Mouse (Mus musculus) intestine, embryonic 16.5 days (tissue): Measurements from ENCODE around the gene Copz1. TPM values are rescaled to one million over a fixed set of nuclear protein-coding genes. Genes with fewer than 3 reads are reported as not detected.

Source experiments
- ATAC-seq: fragments of 200-750 bp; cut with Nextera tagmentation; 2 replicates; pipeline ENCODE4 v1.8.0; 2017; ENCODE audit warnings: moderate TSS enrichment, moderate library complexity
- H3K27ac ChIP-seq: fragments of 300-500 bp; sonication (generic); 2 replicates; pipeline ENCODE4 v1.5.1; 2014; ENCODE audit warnings: mild to moderate bottlenecking, low read length
- H3K27me3 ChIP-seq: fragments of 300-500 bp; sonication (generic); replicated peaks from 2 replicates; pipeline ENCODE4 v1.6.1; 2014; ENCODE audit warnings: low read length, control low read depth, mixed read lengths; ENCODE audit not compliant: control insufficient read depth, insufficient read depth
- H3K36me3 ChIP-seq: fragments of 300-500 bp; sonication (generic); 2 replicates; pipeline ENCODE4 v1.6.1; 2014; ENCODE audit warnings: low read length, control low read depth; ENCODE audit not compliant: control insufficient read depth, insufficient read depth
- H3K4me1 ChIP-seq: fragments of 300-500 bp; sonication (generic); 2 replicates; pipeline ENCODE4 v1.6.1; 2014; ENCODE audit warnings: low read length, control low read depth, mixed read lengths; ENCODE audit not compliant: control insufficient read depth, insufficient read depth
- H3K4me2 ChIP-seq: fragments of 300-500 bp; sonication (generic); 2 replicates; pipeline ENCODE4 v1.6.1; 2014; ENCODE audit warnings: low read depth, low read length, control low read depth
- H3K4me3 ChIP-seq: fragments of 300-500 bp; sonication (generic); 2 replicates; pipeline ENCODE4 v1.5.1; 2014; ENCODE audit warnings: mild to moderate bottlenecking, low read length
- H3K9ac ChIP-seq: fragments of 300-500 bp; sonication (generic); 2 replicates; pipeline ENCODE4 v1.6.1; 2014; ENCODE audit warnings: low read depth, low read length
- H3K9me3 ChIP-seq: fragments of 300-500 bp; sonication (generic); 2 replicates; pipeline ENCODE4 v1.6.1; 2016; ENCODE audit warnings: low read length, control low read depth; ENCODE audit not compliant: control insufficient read depth
- WGBS: fragments of 180-500 bp; shearing (Covaris S2); extraction: QIAGEN DNeasy Blood & Tissue Kit; methylation state at CpG from one replicate; pipeline ENCODE4 v1.1.7; 2014; 5-methylcytosine and 5-hydroxymethylcytosine counted together
- polyA plus RNA-seq: library from polyadenylated mRNA; unstranded; fragments of >200 nt; fragmentation: Nextera tagmentation; extraction: Ambion mirVana; gene quantifications from 2 replicates; pipeline ENCODE4 v1.2.1, GENCODE M21; 2015

The Copz1 gene
- polyA plus RNA-seq, 1 experiment from 2014 or later, result 297 TPM

GRCm38 (mm10) chr15:103298026-103298425 is 25.5 kb downstream of the Copz1 start:
- H3K4me3 ChIP-seq, result no peak overlapping the region
- no peak overlapping the region for H3K27ac ChIP-seq
- H3K27me3 ChIP-seq, result no peaks in the 10 kb centered on the region
- no peak for ATAC-seq
- H3K4me2 ChIP-seq, result no peak overlapping the region
- peaks cover 37% of the 10 kb centered on the region for H3K4me1 ChIP-seq
- H3K9ac ChIP-seq, result no peak overlapping the region
- WGBS, result 76% methylated on average over 3 of the region's 3 CpGs
- no peaks in the 10 kb centered on the region for H3K9me3 ChIP-seq
- peaks cover 10% of the 10 kb centered on the region for H3K36me3 ChIP-seq

GRCm38 (mm10) chr15:103298861-103299616 is 26.5 kb downstream of the Copz1 start:
- H3K9ac ChIP-seq, result no peak overlapping the region
- peak overlapping the region; percentile 6; the same call in 1 of the 2 replicates for H3K27ac ChIP-seq

GRCm38 (mm10) chr15:103299644-103300043 is 27.1 kb downstream of the Copz1 start:
- no peak for ATAC-seq
- peak overlapping the region; percentile 43; the same call in 1 of the 2 replicates for H3K27ac ChIP-seq
- H3K9ac ChIP-seq, result 0 out of 2 replicates have a peak overlapping the region, but pooled peaks have one; percentile 30
- no peaks in the 10 kb centered on the region for H3K9me3 ChIP-seq
- no peak overlapping the region for H3K4me3 ChIP-seq
- 45% methylated on average over 8 of the region's 8 CpGs for WGBS
- H3K36me3 ChIP-seq, result peaks cover 5% of the 10 kb centered on the region; the same call in 1 of the 2 replicates
- peaks cover 53% of the 10 kb centered on the region for H3K4me1 ChIP-seq
- no peak overlapping the region for H3K4me2 ChIP-seq
- no peaks in the 10 kb centered on the region for H3K27me3 ChIP-seq

More at GRCm38 (mm10) chr15:103298861-103299616, 26.5 kb downstream of the Copz1 start:
- 59% methylated on average over 5 of the region's 5 CpGs for WGBS
- Histone ChIP-seq H3K36me3 (peaks cover 5% of the 10 kb centered on the region; the same call in 1 of the 2 replicates), H3K27me3 (no peaks in the 10 kb centered on the region), H3K4me3 (no peak overlapping the region), H3K9me3 (no peaks in the 10 kb centered on the region), H3K4me1 (peaks cover 47% of the 10 kb centered on the region), H3K4me2 (no peak overlapping the region)
- ATAC-seq, result no peak

GRCm38 (mm10) chr15:103300067-103300471 is 27.6 kb downstream of the Copz1 start:
- Histone ChIP-seq H3K4me1 (peaks cover 54% of the 10 kb centered on the region), H3K36me3 (peaks cover 5% of the 10 kb centered on the region; the same call in 1 of the 2 replicates), H3K4me2 (no peak overlapping the region), H3K27ac (peak overlapping the region; percentile 56), H3K4me3 (no peak overlapping the region), H3K27me3 (no peaks in the 10 kb centered on the region), H3K9ac (0 out of 2 replicates have a peak overlapping the region, but pooled peaks have one; percentile 30), H3K9me3 (no peaks in the 10 kb centered on the region)
- ATAC-seq, result no peak
- 18% methylated on average over 18 of the region's 18 CpGs for WGBS

DNA sequence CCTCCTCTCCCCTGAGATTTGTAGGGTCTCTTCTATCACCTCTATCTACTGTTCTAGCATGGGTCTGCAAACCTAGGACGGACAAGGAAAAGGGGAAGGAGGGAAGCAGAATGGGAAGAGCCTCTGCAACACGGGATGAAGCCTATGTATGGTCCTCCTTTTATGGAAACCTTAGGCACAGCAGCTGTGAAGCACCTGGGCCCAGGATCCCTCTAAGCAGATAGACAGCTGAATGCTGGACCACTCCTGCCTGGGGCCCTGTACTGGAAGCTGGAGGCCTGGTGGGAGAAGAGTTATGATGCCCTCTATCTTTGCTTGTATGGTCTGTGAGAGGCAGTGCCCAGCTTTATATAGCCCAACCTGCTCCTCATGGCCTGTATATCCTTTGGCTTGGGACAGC is 28.0 kb downstream of the Copz1 start:
- Histone ChIP-seq H3K27ac (peak overlapping the region; percentile 56), H3K9me3 (no peaks in the 10 kb centered on the region), H3K4me2 (no peak overlapping the region), H3K27me3 (no peaks in the 10 kb centered on the region), H3K4me3 (no peak overlapping the region), H3K36me3 (peaks cover 5% of the 10 kb centered on the region; the same call in 1 of the 2 replicates), H3K4me1 (peaks cover 54% of the 10 kb centered on the region), H3K9ac (no peak overlapping the region)
- WGBS, result 38% methylated on average over 2 of the region's 2 CpGs
- ATAC-seq, result no peak

- WGBS, result 32% methylated on average over 2 of the region's 2 CpGs
- Histone ChIP-seq H3K27me3 (no peaks in the 10 kb centered on the region), H3K9me3 (no peaks in the 10 kb centered on the region), H3K9ac (no peak overlapping the region), H3K4me1 (peaks cover 56% of the 10 kb centered on the region), H3K4me3 (no peak overlapping the region), H3K27ac (peak overlapping the region; percentile 56), H3K36me3 (peaks cover 5% of the 10 kb centered on the region; the same call in 1 of the 2 replicates), H3K4me2 (no peak overlapping the region)
- ATAC-seq, result no peak
These were observed 28.5 kb downstream of the Copz1 start for GRCm38 (mm10) chr15:103301046-103301445.

DNA sequence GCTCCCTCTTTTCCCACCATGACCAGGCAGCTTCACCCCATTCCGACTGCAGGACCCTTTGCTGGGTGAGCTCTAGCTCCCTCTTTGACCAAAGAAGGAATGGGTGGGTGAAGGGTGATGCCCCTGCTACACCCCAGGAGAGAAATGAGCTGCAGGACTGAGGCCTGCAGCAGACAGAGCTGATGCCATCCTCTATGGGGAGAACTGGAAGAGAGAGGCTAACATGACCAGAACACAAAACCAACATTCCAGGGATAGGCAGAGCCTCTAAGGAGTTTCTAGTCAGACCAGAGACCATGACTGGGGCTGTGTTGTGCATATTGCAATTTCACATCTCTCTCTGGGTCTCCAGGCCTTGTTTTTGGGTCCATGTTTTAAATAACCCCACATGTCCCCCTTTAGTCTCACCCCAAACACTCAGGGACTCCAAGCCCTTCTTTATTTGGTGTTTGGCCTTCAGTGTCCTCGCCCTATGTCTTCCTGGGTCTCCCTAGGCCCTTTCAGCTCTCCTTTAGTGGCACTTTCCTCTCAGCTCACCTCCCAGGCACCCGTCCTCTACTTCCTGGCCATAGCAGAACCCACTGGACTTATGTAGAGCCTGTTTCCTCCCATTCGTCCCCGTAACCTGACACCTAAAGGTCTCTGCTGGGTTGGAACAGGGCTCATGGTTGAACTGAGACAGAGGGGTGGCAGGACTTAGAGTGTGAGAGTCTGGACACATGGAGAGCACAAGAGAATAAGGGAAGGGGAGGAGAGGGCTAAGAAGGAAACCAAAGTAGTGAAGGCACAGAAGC is 29.2 kb downstream of the Copz1 start:
- H3K27me3 ChIP-seq, result no peaks in the 10 kb centered on the region
- H3K27ac ChIP-seq, result peak overlapping the region; percentile 60
- no peaks in the 10 kb centered on the region for H3K9me3 ChIP-seq
- peak overlapping the region; percentile 47 for H3K9ac ChIP-seq
- WGBS, result 33% methylated on average over 5 of the region's 5 CpGs
- no peak for ATAC-seq
- H3K4me1 ChIP-seq, result peaks cover 60% of the 10 kb centered on the region
- H3K4me2 ChIP-seq, result no peak overlapping the region
- peaks cover 5% of the 10 kb centered on the region; the same call in 1 of the 2 replicates for H3K36me3 ChIP-seq
- H3K4me3 ChIP-seq, result no peak overlapping the region

DNA sequence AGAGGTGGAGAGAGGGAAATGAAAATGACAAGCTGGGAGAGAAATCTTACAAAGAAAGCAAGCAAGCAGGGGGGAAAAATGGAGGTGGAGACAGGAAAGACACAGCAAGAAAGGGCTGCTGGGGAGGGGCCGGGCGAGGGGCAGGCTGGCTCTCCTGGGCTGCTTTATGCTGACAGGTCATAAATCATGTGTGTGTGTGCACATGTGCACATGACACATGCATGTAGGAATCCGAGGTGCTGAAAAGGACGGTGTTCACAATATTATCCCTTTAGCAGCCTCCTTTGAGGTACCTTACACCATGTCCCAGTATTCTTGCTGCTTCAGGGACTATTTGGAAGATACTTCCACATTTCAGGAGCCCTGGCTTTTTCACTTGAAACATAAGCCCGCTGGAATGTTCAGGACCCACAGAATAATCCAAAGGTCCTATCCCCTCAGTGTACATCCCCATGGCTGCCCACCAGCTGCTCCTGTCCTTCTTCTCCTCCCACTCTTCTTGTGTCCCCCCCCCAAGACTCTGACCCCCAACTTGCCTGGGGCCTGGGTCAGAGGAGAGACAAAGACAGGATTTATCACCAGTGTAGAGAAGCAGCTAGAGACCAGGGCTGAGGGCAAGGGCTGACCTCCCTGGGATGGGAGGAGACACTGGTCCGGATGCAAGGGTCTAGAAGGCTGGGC is 30.0 kb downstream of the Copz1 start:
- H3K36me3 ChIP-seq, result peaks cover 4% of the 10 kb centered on the region; the same call in 1 of the 2 replicates
- no peaks in the 10 kb centered on the region for H3K9me3 ChIP-seq
- no peak overlapping the region for H3K4me3 ChIP-seq
- H3K9ac ChIP-seq, result peak overlapping the region; percentile 47; the same call in 1 of the 2 replicates
- H3K4me2 ChIP-seq, result no peak overlapping the region
- peak overlapping the region; percentile 60; the same call in 1 of the 2 replicates for H3K27ac ChIP-seq
- peaks cover 67% of the 10 kb centered on the region for H3K4me1 ChIP-seq
- ATAC-seq, result no peak
- 27% methylated on average over 6 of the region's 6 CpGs for WGBS
- H3K27me3 ChIP-seq, result no peaks in the 10 kb centered on the region
